Mouse (Mus musculus): ENCODE data around the gene Ciita.

DNA sequence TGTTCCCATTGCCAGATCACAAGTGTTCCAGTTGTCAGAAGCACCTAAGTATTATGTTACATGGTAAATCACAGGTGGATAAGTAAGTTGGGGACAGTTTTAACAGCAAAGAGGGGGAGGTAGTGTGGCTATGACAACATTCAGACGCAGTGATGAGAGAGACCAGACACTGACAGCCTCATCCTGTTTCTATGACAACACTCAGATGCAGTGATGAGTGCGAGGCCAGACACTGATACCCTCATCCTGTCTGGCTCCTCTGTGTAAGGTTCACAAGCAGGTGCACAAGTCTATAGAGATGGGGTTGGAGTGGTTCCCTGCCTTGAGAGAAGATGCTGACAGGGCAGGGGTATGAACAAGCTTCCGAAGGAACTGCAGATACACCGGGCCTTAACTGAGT lies 87.3 kb downstream of the Ciita start:
- TF ChIP-seq ZNF384 (IDR thresholded peaks at IDR 0.05; ENCODE audit: low read depth, low read length) (no peak), MAFK (IDR thresholded peaks at IDR 0.05; ENCODE audit: insufficient read depth, low read depth, low read length) (no peak), HCFC1 (IDR thresholded peaks at IDR 0.05; ENCODE audit: borderline replicate concordance, insufficient read depth, low read length) (no peak), CHD2 (IDR thresholded peaks at IDR 0.05; ENCODE audit: low read depth, low read length) (no peak)
